In the genomic region with DNA sequence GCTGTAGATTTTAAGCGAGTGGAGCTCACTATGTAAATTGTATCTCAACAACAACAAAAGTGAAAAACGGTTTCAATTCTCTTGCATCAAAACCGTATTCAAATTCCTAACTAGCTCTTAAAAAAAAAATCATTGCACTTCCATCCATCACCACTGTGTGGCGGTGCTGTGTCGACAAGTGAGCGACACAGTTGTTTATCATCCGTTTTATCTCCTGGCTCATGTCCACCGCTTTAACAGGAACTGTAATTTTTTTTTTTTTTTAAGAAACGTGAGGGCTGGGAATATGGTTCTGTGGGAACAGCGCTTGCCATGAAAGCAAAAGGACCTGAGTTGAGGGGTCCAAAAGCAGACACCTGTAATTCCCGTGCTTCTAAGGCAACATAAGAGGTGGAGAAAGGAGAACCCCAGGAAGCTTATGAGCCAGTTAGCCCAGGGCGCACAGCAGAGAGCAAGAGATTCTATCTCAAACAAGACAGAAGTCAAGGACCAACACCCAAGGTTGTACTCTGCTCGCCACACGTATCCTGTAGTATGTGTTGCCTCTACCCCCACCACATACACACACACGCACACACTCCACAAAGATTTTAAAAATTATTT, we compare ENCODE assay signal across 8 mouse cellular contexts. TPM values are rescaled to one million over a fixed set of nuclear protein-coding genes. Genes with fewer than 3 reads are reported as not detected.
DNase-seq lines count a peak whose midpoint lies in the region; ATAC-seq lines count a peak whose summit lies in the region.

No protein-coding gene starts in this region.

- H3K27me3 ChIP-seq in splenic B cell, adult 2 months (ENCODE audit: control insufficient read depth, insufficient read depth, low read length, poor library complexity, severe bottlenecking), result no peaks in the 10 kb centered on the region

- intact Hi-C loops in left cerebral cortex, postnatal 36 days (cut with DNase I), result no loop called here

- H3K36me3 ChIP-seq in splenic B cell, adult 2 months (ENCODE audit: control insufficient read depth, insufficient read depth, low read length, poor library complexity, severe bottlenecking), result no peaks in the 10 kb centered on the region

- peak; percentile 67 for DNase-seq in urinary bladder, postnatal 25 days (ENCODE audit: low spot score)
- no peak for DNase-seq in urinary bladder, postnatal 10 days (ENCODE audit: low spot score)
- DNase-seq in cerebellum, postnatal 36 days, result peak; percentile 54 to 69
- DNase-seq in gastrocnemius, postnatal 10 days, result peak; percentile 55
- DNase-seq in kidney, adult 18-20 months, result peak; percentile 59
- DNase-seq in left cerebral cortex, postnatal 36 days (ENCODE audit: low spot score in 2 of 2), result peak; percentile 44 to 67
- DNase-seq in splenic B cell, adult 2 months (ENCODE audit: low read depth, low spot score), result peak; percentile 86

- peak; percentile 62 for ATAC-seq in monocyte, adult 5-6 weeks (replicated peaks; ENCODE audit: insufficient number of reproducible peaks, low FRiP score, low TSS enrichment, poor library complexity, severe bottlenecking)

RNA-seq across cellular contexts. Expression of gene Aicda, which starts 3.5 kb away (rescaled TPM):
- total RNA-seq in gastrocnemius, postnatal 10 days (2021), result not detected
- not detected for total RNA-seq in left cerebral cortex, postnatal 36 days (2021)
- 1.6 TPM in 1 of 3 replicates, not detected in the others for total RNA-seq in monocyte, adult 5-6 weeks (2017)

RNA-seq across cellular contexts. Expression of gene Apobec1, which starts 45.2 kb away (rescaled TPM):
- 1 to 10 TPM; 2.3 to 4.3 TPM for total RNA-seq in gastrocnemius, postnatal 10 days (2021)
- total RNA-seq in left cerebral cortex, postnatal 36 days (2021), result 1 to 10 TPM in 1 of 2 experiments, under 1 TPM in 1; 0.79 to 2.3 TPM
- 129 to 219 TPM (median 170 TPM) in 3 replicates for total RNA-seq in monocyte, adult 5-6 weeks (2017)

RNA-seq across cellular contexts. Expression of gene Mfap5, which starts 51.4 kb away (rescaled TPM):
- 100 to 1,000 TPM; 115 to 141 TPM for total RNA-seq in gastrocnemius, postnatal 10 days (2021)
- total RNA-seq in left cerebral cortex, postnatal 36 days (2021), result not detected
- not detected in 3 replicates for total RNA-seq in monocyte, adult 5-6 weeks (2017)

RNA-seq across cellular contexts. Expression of gene Gdf3, which starts 52.8 kb away (rescaled TPM):
- total RNA-seq in gastrocnemius, postnatal 10 days (2021), result not detected
- total RNA-seq in left cerebral cortex, postnatal 36 days (2021), result not detected
- 1.7 to 3.5 TPM (median 2.5 TPM) in 3 replicates for total RNA-seq in monocyte, adult 5-6 weeks (2017)

RNA-seq across cellular contexts. Expression of gene Rimklb, which starts 58.5 kb away (rescaled TPM):
- 1 to 10 TPM; 2.1 to 2.6 TPM for total RNA-seq in gastrocnemius, postnatal 10 days (2021)
- 10 to 100 TPM; 73.0 to 92.4 TPM for total RNA-seq in left cerebral cortex, postnatal 36 days (2021)
- total RNA-seq in monocyte, adult 5-6 weeks (2017), result not detected in 3 replicates

Comparison
In these comparisons a context has a peak if more than half of its experiments do, and no peak if none do; other contexts are left out.
1. RNA of gene Apobec1, which starts 45.2 kb away (total RNA-seq): 129 to 219 TPM in monocyte, adult 5-6 weeks; 2.3 to 4.3 TPM in gastrocnemius, postnatal 10 days and 0.79 to 2.3 TPM in left cerebral cortex, postnatal 36 days; every median in the first group is over 10 times any median in the second.
2. RNA of gene Mfap5, which starts 51.4 kb away (total RNA-seq): 115 to 141 TPM in gastrocnemius, postnatal 10 days; not detected in left cerebral cortex, postnatal 36 days and not detected in monocyte, adult 5-6 weeks; every median in the first group is over 10 times any median in the second.